Mouse (Mus musculus): Measurements from ENCODE around the gene Disc1.

Gene Disc1

DNA sequence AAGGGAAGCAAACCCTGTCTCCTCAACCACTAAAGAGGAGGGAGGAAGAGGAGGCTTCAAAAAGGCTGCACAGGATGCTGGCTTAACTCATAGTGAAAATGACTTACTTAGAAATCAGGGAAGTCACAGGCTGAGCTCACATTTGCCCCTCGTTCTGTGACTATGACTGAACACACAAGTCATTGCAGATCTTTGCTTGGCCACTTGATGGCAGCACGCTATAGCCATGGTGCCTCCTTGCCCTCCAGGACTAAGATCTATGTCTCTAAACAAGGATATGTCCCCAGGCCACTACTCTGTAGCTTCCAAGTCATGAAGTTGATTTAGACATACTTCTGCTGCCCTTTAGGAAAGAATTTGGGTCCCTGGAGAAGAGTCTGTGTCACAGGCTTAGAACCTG lies 62.6 kb downstream of the Disc1 start:
- in situ Hi-C loops (cut with MboI, MseI): no loop called here

DNA sequence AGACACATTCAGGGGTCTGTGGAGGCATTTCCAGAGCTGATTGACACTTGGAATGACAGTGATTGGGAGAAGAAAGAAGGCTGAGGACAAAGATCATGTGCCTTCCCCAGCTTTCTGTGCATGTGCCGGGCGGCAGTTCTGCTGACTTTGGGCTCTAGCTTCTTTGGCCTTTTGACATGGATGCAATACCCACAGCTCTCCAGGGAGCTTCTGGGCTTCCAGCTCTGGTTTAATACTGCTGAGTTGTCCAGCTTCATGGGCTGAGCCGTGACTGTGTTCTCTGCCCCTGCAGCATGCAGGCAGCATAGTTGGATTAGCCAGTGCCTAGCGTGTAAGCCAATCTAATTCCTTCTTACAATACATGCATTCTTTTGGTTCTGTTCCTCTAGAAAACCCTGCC lies 72.5 kb downstream of the Disc1 start:
- in situ Hi-C loops (cut with MboI, MseI): no loop called here

- in situ Hi-C loops (cut with MboI, MseI): no loop called here
These were observed 73.6 kb downstream of the Disc1 start for GRCm38 (mm10) chr8:125127621-125128020.

- in situ Hi-C loops (cut with MboI, MseI): no loop called here
These were observed 74.3 kb downstream of the Disc1 start for GRCm38 (mm10) chr8:125128305-125128704.

- in situ Hi-C loops (cut with MboI, MseI): no loop called here
These were observed 76.8 kb downstream of the Disc1 start for GRCm38 (mm10) chr8:125130835-125131234.

GRCm38 (mm10) chr8:125131265-125131664 lies 77.3 kb downstream of the Disc1 start:
- in situ Hi-C loops (cut with MboI, MseI): no loop called here

GRCm38 (mm10) chr8:125133685-125134114 lies 79.7 kb downstream of the Disc1 start:
- in situ Hi-C loops (cut with MboI, MseI): no loop called here

GRCm38 (mm10) chr8:125134876-125135275 lies 80.9 kb downstream of the Disc1 start:
- in situ Hi-C loops (cut with MboI, MseI): no loop called here

DNA sequence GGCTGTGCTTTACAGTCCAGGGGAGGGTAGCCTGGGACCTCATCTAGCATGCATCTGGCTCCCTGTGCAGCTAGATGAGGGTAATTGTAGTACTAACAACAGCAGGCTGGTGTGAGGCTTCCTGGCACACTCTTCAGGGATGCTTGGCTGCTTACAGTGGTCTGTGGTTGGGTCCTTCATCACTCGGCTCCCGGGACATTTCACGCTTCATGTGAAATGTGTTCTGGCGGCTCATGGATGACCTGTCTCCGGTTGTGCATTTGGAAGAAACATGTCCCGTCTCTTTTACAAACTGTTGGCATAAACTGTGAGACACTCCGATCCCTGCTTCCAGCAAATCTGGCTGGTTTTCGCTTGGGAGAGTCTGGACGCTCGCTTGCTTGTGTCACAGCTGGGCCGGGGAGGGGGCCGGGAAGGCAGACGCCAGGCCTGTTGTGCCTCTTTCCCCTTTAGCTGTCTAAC lies 85.7 kb downstream of the Disc1 start:
- in situ Hi-C loops (cut with MboI, MseI): no loop called here

- in situ Hi-C loops (cut with MboI, MseI): no loop called here
These were observed 87.0 kb downstream of the Disc1 start for GRCm38 (mm10) chr8:125140965-125141364.

DNA sequence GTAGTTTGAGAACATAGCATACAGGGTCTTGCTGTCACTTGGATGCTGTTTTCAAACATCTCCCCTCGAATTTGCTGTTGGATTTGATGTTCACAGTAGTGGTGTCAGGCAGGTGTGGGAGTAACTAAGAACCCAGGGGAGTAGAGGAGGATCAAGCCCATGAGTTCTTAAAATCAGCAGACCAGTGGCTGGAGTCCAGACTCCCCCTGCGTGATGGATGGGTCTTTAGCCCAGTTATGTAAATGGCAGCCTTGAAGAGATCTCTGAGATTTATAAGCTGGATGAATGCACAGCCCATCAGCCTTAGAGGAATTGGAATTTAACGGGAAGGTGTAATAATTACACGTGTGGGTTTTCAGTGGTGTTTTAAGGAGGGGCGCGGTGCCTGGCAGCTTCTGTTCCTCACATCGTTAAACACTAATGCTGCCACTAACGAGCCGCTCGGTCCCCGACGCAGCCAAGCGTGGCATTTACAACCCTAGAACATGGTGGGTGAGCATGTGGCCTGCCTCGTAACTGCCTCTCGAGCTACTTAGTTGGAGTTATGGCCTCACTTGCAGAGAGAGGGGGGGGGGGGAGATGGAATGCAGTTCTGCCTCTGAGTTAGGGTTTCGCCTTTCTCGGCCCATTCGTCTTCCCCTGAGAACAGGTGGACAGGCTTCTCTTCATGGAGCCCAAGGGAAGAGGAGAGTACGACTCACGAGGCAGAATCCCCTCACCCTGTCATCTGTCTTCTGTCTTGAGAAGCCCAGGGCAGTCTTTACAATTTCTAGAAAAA lies 103.1 kb downstream of the Disc1 start:
- in situ Hi-C loops (cut with MboI, MseI): no loop called here

- in situ Hi-C loops (cut with MboI, MseI): no loop called here
These were observed 103.6 kb downstream of the Disc1 start for GRCm38 (mm10) chr8:125157641-125158005.

DNA sequence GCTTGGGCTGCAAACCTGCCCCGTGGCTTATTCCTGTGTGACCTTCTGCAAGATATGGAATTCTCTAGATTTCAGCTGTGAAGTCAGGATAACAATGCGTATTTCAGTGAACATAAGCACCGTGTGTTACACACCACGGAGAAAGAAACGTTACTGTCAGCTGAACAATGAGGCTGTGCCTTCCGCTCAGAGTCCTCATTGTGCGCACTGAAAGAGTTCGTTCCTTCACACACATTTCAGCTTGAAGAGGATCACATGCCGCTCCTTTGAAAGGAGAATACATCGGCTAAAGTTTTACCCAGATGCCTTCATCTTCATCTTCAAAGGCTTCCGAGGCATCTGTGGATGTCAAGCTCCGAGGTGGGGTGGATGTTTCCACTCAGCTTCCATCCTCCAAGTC lies 105.4 kb downstream of the Disc1 start:
- in situ Hi-C loops (cut with MboI, MseI): no loop called here

DNA sequence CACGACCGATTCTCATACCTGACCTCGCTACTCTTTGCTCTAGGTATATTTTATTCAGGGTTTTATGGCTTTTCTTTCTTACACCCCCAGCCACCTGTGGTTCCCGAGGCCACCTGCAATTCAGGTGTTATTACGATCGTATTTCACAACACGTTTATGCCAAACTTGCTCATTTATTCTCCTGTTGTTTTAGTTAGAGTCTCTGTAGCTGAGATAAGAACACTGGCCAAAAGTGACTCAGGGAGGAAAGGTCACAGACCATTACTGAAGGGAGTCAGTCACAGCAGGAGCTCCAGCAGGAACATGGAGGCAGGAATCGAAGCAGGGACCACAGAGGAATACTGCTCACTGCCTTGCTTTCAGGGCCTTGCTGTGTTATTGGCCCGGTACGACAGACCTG lies 109.5 kb downstream of the Disc1 start:
- in situ Hi-C loops (cut with MboI, MseI): no loop called here

GRCm38 (mm10) chr8:125163906-125164305 lies 109.9 kb downstream of the Disc1 start:
- in situ Hi-C loops (cut with MboI, MseI): no loop called here

- in situ Hi-C loops (cut with MboI, MseI): loop anchor here (5.0 kb wide), 1 partner anchor 98 kb away; no protein-coding TSS in a partner anchor
These were observed 111.8 kb downstream of the Disc1 start for GRCm38 (mm10) chr8:125165505-125166446.

DNA sequence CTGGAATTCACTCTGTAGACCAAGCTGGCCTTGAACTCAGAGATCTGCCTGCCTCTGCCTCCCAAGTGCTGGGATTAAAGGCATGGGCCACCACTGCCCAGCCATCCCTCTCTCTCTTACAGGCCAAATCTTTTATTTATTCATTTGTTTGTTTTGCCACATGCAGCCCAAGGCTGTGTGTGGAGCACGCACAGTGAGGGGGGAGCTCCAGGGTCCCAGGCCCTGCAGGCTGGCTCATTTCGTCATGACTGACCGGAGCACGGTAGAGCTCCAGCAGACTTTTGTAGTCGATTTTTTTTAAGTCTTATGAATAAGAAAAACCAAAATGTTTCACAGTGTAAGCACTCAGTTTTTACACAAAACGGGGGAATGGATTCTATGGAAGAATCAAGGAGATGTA lies 112.5 kb downstream of the Disc1 start:
- in situ Hi-C loops (cut with MboI, MseI): loop anchor here (5.0 kb wide), 1 partner anchor 99 kb away; no protein-coding TSS in a partner anchor

DNA sequence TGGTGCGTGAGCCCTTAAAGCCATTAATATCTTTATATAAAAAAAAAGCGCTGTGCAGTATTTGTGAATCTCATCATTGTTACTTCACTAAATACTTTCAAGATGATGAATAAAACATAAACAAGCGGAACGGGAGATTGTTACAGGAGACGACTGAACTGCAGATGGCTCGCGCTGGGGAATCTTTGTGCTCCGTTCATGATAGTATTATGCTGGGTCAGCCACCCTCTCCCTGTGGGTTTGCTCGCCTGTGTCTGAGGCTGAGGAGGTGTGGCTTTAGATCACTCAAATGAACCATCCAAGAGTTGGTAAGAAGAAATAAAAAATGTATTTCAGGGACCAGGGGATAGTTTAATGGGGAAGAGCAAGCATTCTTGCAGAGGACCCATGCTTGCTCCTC lies 113.0 kb downstream of the Disc1 start:
- in situ Hi-C loops (cut with MboI, MseI): loop anchor here (5.0 kb wide), 1 partner anchor 100 kb away; no protein-coding TSS in a partner anchor

- in situ Hi-C loops (cut with MboI, MseI): loop anchor here (5.0 to 10.0 kb wide), 2 partner anchors 102 to 915 kb away; no protein-coding TSS in a partner anchor
These were observed 115.6 kb downstream of the Disc1 start for GRCm38 (mm10) chr8:125169628-125170027.

DNA sequence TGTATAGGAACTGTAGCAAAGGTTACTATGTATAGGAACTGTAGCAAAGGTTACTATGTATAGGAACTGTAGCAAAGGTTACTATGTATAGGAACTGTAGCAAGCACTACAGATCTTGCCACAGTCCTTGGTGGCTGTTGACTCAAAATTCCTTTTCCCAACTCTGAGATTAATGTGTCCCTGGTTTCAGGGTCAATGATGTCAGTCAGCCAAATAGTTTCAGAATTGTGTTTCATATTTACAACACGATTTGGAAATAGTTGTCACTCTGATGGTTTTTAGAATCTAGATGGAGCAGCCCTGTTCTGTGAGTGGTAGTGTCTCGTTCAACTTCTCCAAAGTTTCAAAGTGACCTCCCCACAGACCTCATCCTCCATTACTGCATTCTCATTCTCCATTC lies 117.5 kb downstream of the Disc1 start:
- in situ Hi-C loops (cut with MboI, MseI): loop anchor here in 1 of 2 experiments (10.0 kb wide), 1 partner anchor 913 kb away; no protein-coding TSS in a partner anchor

DNA sequence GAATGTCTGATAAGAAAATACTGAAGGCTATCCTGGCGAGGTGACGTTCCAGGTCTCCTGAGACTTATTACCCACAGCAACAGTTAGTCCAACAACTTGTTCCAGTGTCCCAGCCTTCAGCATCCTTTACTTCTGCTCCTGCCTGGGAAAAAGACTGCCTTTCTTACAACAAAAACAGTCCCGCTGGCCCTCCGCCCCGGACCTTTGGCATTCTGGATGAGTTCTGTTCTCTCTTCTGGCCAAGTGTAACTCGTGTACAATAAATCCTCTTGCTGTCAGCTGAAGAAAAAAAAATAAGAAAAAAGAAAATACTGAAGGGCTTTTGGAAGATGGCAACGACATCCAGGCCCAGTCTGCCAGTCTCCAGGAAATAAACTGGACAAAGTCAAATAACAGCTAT lies 120.2 kb downstream of the Disc1 start:
- in situ Hi-C loops (cut with MboI, MseI): loop anchor here in 1 of 2 experiments (10.0 kb wide), 1 partner anchor 911 kb away; no protein-coding TSS in a partner anchor

GRCm38 (mm10) chr8:125174851-125175250 lies 120.9 kb downstream of the Disc1 start:
- in situ Hi-C loops (cut with MboI, MseI): loop anchor here in 1 of 2 experiments (10.0 kb wide), 1 partner anchor 910 kb away; no protein-coding TSS in a partner anchor
